Mouse (Mus musculus) hindlimb bud, embryonic 11.5 days (tissue): ENCODE measurements around the gene Aoc2.

Experiments
- DNase-seq: peaks from one replicate; pipeline ENCODE4 v3.0.0-alpha.2; 2012; ENCODE audit warnings: low read depth, low spot score; ENCODE audit errors: extremely low spot score

Aoc2 gene

GRCm38 (mm10) chr11:101324763-101325162, at the start of gene Aoc2:
Aoc2 (plus strand) TSS chr11:101325063.
- DNase-seq = no peak

DNA sequence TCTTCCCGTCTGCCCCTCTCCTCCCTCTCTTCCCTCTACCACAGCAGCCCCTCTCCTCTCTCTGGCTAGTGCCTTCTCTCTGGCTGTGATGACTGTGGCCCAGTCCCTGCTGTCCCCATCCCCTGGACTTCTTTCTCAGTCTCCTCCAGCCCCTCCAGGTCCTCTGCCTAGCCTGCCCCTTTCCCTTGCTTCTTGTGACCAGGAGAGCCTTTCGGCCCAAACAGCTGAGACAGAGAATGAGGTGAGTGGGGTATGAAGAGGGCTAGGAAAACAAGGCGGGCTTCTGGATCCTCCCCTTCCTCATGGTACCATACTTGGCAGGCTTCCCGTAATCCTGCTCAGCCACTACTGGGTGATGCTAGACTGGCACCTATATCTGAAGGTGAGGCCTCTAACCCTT, 49.6 kb upstream of the Aoc2 start:
- DNase-seq = no peak

DNA sequence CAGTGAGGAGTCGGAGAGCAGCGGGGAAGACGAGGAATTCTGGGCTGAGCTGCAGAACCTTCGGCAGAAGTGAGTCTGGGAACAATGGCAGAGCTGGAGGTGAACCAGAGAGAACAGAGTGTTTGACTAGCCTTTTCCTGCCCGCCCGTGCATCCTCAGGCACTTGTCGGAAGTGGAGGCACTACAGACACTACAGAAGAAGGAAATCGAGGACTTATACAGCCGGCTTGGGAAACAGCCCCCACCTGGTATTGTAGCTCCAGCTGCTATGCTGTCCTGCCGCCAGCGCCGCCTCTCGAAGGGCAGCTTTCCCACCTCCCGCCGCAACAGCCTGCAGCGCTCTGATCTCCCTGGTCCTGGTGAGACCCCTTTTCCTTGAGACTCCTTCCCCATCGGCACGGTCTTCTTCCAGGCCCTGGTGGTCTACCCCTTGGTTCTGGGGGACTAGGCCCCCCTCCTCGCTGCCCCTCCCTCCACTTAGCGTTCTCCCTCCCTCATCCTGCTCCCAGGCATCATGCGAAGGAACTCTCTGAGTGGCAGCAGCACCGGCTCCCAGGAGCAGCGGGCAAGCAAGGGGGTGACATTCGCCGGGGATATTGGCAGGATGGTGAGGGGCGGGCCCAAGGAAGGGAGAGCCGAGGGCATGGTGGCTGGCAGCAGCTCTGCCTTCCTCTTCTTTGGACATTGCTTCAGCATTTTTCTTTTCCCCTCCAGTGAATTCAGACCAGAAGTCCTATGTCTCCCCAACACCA, 48.4 kb upstream of the Aoc2 start:
- DNase-seq = no peak

DNA sequence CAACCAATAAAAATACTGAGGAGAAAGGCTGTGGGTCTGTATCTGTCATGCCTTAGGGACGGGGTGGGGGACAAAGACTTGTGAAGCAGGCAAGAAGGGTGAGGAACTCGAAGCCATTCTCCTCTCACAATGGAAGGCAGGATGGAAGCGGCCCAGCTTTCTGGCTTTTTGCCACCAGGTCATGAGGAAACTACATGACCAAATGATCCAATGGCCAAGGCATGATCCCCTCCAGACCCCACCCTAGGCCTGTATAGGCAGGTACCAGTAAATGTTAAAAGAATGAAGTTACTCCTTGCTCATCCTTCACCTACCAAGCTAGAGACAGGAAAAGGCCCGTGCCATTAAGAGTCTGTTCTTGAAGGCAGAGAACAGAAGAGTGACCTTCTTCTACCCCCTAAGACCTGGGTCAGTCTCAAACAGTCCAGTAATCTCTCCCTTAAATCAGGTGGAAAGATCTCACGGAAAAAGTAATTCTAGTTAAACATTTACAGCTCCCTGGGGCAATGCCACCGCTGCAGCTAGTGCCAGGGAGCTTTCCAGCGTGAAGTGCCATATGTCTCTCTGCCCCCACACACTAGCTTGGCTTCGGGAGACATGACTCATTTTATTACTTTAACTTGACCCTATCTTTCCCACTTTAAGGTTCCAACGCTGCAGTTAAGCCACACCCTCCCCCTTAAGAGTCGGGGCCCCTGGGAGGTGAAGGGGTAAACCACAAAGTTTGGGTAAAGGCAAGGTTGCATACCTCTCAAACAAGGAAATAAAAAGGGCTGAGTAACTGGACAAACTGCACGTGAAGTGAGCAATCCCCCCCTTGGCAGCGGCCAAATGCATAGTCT, 47.3 kb upstream of the Aoc2 start:
- no peak for DNase-seq

GRCm38 (mm10) chr11:101278223-101279192, 46.4 kb upstream of the Aoc2 start, which contains the start of the genes Cntd1 and Coa3:
Cntd1 (plus strand) TSS chr11:101279012.
Coa3 (minus strand) TSS chr11:101279114.
- DNase-seq = peak; percentile 91

- no peak for DNase-seq
Measured at GRCm38 (mm10) chr11:101279193-101279569, 45.7 kb upstream of the Aoc2 start.

DNA sequence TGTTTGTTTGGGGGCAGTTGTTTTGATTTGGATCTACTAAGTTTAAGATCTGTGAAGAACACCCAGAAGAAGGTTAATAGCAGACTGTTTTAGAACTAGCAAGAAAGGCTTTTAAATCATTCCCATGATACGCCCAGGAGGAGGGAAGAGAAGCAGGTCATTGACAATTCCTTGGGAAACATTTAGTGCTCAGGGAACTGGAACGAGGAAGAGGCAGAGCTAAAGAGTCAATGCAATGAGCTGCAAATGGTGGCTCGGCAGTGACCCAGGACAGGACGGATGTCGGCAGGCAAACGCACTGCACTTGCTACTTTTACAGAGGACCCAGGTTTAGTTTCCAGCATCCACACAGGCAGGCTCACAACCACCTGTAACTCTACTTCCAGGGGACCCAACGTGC, 44.0 kb upstream of the Aoc2 start:
- no peak for DNase-seq

- DNase-seq = no peak
Measured at GRCm38 (mm10) chr11:101282896-101283295, 42.0 kb upstream of the Aoc2 start.

- DNase-seq = no peak
Measured at GRCm38 (mm10) chr11:101283805-101284204, 41.1 kb upstream of the Aoc2 start.

DNA sequence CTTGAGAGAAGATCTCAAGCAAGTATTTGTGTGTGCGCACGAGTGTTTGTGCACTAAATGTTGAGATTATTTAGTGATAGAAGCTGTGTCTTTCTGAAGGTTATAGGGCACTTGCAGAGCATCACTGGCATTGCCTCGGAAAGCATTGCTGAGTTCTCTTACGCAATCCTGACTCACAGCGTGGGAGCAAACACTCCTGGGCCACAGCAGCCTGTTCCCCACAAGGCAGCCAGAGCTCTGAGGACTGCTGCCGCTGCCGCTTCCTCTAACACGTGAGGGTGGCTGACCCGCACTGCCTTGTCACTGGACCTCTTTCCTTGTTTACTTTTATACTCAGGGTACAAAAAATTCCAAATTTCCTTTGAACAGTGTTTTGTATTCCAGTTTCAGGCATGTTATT, 37.6 kb upstream of the Aoc2 start:
- DNase-seq = no peak

- DNase-seq = no peak
Measured at GRCm38 (mm10) chr11:101291231-101291630, 33.6 kb upstream of the Aoc2 start.

GRCm38 (mm10) chr11:101295191-101295590, 29.7 kb upstream of the Aoc2 start:
- no peak for DNase-seq

GRCm38 (mm10) chr11:101300881-101301280, 24.0 kb upstream of the Aoc2 start:
- DNase-seq = no peak

DNA sequence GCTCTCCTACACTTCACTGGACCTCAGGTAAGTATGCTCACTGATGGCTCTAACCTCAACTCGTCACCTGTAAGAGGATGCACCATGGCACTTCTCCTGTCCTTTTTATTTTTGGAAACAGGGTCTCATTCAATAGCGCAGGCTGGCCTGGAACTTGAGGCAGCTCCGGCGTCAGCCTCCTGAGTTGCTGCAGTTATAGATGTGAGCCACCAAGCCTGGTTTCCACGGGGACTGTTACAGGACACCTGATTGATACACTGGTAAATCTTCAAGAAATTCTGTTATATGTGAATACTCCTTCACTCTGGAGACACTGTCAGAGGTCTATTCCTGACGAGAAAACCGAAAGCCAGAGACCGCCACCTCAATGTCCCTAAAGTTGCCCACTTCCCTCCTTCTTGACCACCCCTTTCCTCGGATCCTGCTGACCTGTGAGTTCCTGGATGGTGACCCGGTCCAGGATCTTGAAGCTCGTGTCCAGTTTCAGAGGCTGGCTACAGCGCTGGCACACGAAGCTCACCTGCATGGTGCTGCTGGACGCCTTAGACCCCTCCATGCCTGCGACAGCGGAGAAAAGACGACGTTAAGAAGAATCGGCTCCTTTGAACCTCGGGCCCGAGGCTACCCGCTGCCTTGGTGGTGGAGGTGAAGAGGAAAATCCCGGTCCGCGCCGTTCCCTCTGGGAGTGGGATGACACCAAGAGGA, 23.4 kb upstream of the Aoc2 start:
- no peak for DNase-seq

- peak; percentile 87 for DNase-seq
Measured at GRCm38 (mm10) chr11:101302004-101302798, 22.7 kb upstream of the Aoc2 start, which contains the start of gene Becn1. Becn1 (minus strand) TSS chr11:101302286.

GRCm38 (mm10) chr11:101307744-101308143, 17.1 kb upstream of the Aoc2 start:
- DNase-seq = no peak

GRCm38 (mm10) chr11:101311083-101311482, 13.8 kb upstream of the Aoc2 start:
- DNase-seq = no peak

DNA sequence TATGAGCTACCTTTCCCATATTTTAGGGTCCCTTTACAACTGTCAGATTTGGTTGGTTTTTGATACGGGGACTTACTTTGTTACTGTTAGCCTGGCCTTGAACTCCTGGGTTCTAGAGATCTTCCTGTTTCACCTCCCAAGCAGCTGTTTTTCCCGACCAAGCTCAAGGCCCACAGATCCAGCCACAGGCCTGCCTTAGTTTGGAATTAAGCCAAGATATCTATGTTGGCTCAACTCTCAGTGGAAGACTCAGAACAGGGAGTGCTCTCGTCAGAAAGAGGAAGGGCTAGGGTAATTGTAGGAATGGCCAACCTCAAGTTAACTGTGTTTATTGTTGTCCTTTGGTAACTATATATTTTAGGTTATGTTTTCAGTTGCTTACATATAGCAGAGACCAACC, 12.7 kb upstream of the Aoc2 start:
- no peak for DNase-seq

DNA sequence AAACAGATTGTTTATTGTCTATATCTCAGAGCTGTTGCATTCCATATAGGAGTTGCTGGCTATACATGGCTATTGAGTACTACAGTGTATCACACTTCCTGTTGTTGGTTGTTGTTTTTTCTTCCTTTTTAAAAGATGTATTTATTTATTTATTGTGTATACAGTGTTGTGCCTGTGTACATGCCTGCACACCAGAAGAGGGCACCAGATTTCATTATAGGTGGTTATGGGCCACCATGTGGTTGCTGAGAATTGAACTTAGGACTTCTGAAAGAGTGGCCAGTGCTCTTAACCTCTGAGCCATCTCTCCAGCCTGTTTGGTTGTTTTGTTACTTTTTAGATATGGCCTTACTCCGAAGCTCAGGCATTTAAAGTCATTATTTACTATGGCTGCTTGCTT, 10.3 kb upstream of the Aoc2 start:
- DNase-seq = no peak
